Mouse (Mus musculus): ENCODE measurements around the gene Capn1.
A peak's percentile ranks its signal among the peaks of the same experiment; 100 is the strongest.

The Capn1 gene

DNA sequence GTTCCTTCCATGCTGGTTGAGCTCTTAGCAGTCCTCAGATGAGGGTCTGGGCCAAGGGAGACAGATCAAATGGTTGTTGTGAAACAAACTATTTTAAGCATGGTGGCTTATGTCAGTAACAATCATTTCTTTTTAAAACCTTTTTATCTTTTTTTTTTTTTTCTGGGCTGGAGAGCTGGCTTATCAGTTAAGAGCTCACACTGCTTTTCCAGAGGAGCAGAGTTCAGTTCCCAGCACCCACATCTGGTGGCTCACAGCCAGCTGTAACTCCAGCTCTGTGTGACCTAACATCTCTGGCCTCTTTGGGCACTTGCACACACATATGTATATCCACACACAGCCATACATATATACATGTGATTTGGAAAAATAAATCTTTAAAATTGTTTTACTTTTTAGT lies 22.0 kb upstream of the Capn1 start:
- no peak for DNase-seq

DNA sequence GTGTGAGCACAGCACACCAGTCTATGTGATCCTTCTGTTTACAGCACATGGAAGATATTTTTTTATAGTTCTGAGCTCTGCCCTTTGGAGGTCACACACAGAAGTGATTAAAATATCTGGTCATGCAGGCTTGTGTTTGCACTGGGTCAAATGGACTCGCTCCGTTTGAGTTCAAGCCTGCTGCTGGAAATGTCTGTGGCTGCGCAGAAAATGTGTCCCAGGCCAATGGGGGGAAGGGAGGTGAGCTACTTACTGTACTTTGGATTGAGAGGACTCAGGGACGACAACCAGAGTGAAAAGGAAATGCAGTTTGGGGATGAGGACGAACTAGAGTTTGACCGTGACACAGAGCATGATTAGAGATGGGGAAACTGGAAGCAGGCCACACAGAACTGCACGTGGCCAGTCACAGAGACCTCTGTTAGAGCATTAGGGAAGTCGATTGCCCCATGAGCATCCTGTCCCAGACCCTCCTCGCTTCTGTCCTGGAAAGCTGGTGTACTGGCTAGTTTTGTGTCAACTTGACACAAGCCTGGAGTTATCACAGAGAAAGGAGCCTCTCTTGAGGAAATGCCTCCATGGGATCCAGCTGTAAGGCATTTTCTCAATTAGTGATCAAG lies 20.4 kb upstream of the Capn1 start:
- DNase-seq = no peak

DNA sequence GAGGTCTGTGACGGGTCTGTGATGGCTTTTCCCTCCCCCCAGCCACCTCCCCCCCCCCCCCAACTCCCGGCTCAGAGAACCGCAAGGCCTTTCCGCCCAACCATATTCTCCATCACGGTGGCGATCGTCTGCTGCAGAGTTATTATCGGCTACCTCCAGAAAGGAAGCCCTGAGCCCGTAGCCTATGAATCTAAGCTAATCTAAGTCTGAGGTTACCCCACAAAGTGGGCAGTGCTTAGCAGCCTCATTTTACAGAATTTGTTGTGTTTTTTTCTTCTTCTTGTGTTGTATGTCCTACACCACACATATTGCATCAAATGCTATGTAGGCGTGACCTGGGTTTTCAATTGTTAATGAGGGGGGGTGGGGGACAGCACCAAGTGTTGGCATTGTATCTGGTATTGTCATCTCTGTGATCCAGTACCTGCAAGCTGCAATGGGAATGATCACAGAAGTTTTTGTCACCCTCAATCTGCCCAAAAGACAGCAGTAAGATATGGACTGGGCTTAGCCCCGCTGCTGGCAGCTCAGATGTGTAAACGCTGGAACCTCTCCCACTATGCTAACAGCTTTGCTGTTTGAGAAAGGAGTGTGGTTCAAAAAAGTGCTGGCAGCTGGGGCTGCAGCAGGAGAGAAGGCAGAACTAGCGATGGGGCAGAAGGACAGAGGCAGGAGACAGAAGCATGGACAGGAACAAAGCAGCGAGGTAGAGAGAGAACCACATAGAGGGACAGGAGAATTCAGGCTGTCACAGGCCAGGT lies 15.0 kb upstream of the Capn1 start:
- no peak for DNase-seq

DNA sequence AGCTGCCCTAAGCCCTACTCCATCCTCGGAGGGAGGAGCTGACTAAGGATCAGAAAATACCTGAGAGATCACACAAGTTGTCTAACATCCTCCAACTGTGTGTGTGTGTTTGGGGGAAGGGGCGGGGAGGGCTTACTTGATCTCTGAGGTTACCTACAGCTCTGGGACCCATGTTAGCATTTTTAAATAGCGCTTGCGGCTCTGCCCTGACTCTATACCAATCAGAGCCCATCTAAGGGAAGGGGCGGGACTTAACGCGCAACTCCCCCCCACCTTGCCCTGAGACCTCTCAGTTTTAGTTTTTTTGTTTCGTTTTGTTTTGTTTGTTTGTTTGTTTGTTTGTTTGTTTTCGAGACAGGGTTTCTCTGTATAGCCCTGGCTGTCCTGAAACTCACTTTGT lies 13.7 kb upstream of the Capn1 start:
- no peak for DNase-seq

DNA sequence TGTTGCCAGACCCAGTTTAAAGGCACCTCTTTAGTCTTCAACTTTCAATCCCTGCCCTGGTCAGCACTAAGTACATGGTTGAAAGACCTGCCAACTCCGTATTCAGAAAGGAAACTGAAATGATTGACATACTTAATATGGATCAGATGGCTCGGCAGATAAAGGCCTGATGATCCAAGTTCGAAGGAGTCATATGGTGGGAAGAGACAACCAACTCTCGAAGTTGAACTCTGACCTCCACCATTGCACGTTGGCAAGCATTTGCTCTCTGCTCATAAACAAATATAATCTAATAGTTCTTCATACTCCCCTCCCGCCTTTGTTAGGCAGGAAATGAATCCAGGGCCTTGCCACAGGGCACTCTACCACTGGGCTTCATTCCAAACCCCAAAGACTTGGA lies 13.3 kb upstream of the Capn1 start:
- DNase-seq = no peak

DNA sequence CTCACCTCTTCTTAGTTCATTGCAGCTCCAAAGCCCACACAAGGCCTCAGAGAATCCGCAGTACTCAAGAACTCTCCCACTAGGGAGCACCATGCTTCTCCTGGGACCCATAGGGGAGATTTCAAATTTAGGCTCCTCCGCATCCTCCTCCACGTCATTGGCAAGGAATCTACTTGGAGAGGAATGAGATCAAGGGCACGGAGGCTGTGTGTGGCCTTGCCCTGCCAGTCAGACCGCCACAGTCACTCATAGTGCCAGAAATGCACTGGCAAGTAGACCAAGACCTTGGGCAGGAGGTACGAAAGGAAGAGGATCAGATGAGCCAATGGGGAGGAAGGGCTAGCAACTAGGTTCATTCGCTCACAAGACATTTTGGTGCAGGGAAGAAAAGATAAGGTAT lies 8.2 kb upstream of the Capn1 start:
- no peak for DNase-seq

DNA sequence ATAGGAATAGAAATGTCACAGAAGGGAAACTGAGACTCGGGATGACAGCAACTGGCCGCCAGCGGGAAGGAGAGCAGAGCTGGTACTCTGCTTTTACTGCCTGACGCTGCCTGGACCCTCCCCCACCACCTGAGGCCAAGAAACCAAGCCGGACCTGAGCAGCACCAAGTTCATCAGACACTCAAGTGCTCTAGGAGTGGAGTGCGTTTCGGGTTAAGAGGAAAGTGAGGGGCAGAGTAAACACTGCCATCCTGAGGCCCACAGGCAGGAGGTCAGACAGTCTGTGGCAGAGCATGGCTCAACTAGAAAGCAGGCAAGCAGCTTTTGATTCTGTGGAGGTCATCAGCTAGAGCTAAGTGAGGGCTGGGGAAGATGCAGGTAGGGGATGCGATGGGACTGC lies 7.4 kb upstream of the Capn1 start:
- no peak for DNase-seq

DNA sequence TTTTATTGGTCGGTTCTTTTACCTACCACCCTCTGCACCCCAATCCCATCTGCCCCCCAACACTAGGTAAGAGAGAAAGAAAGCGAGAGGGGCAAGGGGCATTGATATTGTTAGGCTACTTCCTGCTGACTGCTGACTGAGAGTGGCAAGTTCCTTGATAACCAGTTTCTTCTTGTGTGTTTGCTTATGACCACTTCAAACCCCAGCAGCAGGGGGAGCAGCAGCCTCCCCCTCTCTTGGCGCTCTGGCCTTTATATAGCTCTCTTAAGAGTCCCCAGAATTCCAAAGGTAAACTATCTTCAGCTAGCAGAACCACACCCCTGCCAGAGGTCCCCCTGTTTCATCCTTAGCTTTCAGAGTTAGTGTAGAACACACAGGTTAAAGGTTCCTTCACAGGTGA lies 4.6 kb upstream of the Capn1 start:
- DNase-seq = no peak

DNA sequence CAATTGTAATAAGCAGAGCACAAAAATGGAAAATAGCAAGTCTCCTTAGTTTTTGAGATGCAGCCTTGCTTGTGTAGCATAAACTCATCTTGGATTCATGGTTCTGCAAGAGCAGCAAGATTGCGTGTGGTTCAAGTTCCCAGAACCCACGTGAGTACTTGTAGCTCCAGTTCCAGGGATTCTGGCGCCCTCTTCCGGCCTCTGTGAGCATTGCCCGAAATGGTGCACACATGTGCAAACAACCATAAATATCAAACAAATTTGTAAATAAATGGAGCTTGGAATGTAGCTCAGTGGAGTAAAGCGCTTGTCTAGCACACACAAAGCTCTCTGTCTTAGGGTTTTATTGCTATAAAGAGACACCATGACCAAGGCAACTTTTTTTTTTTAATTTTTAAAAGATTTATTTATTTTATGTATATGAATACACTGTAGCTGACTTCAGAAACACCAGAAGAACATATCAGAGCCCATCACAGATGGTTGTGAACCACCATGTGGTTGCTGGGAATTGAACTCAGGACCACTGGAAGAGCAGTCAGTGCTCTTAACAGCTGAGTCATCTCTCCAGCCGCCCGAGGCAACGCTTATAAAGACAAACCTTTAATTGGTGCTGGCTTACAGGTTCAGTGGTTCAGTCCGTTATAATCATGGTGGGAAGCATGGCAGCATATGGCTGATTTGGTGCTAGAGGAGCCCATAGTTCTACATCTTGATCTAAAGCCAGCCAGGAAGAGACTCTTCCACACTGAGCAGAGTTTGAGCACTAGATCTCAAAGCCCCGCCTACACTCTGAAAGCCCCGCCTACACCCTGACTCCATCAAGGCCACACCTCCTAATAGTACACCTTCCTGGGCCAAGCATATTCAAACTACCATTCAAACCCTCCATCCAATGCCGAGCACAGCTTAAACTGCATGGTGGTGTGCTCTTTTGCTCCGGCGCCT lies 2.7 kb upstream of the Capn1 start:
- DNase-seq = peak; percentile 94

DNA sequence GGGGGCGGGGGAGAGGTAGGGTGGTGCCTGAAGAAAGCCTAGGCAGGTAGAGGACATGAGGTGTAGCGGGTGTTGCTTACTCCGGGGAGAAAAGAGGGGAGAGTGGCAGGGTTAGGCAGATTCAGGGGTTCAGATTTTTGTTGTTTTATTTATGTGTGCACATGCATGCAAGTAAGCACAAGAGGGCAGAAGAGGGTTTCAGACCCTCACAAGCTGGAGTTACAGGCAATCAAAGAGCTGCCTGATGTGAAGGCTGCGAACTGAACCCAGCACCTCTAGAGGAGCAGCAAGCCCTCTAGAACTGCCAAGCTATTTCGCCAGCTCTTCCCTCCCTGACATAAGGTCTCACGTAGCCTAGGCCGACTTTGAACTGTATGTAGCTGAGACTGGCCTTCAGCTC lies 835 bp upstream of the Capn1 start:
- DNase-seq = no peak

DNA sequence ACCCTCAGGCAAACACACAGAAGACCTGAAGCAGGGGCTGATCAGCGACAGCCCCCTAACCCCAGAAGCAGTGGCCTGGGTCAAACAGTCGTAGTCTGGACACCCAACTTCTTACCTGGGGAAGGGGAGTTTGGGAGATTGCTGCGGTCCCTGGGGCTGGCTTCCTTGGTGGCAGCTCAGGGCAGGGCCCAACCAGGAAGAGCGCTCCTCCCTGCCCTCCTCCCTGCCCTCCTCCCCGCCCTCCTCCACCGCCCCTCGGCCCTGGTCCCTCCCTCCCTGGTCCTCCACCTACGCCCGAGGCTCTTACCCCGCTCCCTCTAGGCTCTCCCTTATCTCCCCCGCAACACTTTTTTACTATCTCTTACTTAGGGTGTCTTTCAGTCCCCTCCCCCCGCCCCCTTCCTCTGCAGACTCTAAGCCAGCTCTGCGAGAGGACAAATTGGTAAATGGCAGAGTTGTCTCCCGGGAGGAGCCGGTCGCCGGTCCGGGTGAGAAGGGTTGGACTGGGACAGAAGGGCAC lies 646 bp downstream of the Capn1 start:
- DNase-seq = peak; percentile 94

DNA sequence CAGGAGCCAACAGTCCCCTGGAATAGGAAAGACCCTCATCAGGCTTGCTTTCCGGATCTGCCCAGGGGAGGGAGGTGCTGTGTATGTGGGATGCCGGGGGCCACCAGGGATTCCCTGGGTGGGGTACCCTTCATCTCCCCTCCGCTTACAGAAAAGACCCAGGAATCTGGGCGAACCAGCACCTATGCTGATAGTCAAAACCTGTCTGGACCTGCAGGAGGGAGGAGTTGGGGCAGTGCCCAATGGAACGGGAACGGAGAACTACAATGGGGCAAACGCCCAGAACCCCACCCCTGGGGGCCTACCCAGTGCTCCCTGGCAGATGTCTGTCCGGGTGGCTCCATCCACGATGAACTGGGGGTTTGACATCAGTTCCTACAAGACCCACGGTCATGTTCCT lies 2.0 kb downstream of the Capn1 start:
- DNase-seq = no peak

DNA sequence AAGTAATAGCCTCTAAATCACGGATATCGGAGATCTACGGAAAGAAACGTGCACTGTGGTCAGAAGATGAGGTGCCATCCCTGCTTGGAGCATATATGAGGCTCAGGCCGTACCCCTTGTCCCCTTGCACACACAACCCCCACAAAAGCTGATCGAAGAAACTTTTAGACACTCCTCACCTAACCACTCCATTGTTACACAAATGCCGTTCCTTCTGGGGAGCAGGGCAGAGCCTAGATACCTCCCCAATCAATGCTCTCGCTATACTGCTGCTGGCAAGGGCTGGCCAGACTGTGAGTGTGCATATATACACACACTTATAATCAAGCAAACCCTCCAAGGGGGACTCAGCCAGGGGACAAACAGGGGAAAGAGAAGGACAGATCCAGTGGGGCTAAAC lies 6.6 kb downstream of the Capn1 start:
- no peak for DNase-seq

DNA sequence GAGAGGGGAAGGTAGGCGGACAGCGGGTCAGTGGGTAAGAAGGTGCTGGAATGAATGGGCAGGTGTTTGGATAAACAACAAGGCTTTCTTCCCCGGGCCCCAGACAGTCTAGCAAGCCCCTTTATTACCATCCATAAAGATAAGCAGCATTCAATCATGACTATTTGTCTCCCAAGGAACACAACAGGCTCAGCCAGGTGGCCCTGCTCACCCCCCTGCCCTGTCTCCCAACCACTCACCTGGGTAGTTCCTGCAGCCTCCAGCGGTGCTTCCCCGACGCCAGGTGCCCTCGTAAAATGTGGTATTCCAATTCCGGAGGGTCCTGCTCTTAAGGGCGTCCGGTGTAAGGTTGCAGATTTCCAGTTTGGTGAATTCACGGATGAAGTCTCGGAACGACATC lies 8.7 kb downstream of the Capn1 start:
- no peak for DNase-seq

DNA sequence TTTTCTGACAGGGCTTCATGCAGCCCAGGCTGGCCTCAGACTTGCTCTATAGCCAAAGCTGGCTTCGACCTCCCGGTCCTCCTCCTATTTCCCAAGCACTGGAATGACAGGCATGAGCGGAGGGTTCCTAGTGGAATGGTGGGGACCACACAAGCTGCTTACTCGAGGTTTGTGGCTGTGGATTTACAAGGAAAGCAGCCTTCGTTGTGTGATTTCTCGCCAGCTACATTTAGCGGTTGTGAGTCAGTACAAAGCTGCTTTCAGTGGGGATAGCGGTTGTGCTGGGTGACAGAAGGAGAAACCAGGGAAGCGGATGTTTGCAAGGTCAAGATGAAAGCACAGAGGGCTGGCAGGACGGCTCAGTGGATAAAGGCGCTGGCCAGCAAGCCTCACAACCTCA lies 10.2 kb downstream of the Capn1 start:
- DNase-seq = no peak

DNA sequence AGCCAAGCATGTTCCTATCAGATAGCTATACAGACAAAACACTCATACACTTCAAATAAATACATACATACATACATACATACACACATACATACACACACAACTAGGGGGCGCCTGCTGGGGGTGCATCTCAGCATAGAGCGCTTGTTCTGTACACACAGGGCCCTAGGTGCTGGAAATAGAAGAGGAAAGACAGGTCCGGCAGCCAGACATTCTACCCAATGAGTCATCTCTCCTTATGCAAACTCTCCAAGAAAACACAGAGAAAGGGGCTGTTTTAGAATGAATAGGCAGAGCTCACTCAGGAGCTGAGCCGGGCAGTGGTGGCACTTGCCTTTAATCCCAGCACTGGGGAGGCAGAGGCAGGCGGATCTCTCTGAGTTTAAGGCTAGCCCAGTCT lies 15.7 kb downstream of the Capn1 start:
- DNase-seq = no peak

DNA sequence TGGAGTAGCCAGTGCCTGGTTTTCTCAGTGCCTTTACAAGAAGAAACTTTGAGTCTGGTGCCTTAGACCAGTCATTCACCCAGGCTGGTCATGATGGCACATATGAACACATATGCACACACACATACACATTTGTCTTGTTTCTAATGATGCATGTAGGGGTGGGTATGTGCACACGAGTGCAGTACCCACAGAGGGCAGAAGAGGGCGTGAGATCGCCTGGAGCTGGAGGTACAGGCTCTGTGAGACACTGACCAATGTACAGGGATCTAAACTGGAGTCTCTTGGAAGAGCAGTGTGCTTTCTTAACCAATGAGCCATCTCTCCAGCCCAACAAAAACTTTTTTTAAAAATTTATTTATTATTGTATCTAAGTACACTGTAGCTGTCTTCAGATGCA lies 17.5 kb downstream of the Capn1 start:
- DNase-seq = peak; percentile 41

DNA sequence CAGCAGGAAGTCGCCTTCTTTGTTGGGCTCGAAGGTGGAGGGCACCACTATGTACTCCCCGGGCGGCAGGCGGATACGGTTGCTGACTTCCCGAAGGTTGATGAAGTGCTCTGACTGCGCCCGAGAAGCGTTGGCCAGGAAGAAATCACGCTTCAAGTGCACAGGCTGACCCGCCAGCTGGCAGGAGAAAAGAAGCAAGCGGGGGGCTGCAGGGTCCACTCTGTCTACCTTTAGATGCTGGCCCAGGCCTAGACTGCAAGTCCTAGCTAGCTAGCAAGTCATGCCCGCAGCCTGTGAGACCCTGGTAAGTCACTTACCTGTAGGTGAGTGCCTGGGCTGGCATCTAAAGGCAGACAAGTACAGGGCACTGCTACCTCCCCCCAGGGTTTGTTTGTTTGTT lies 21.0 kb downstream of the Capn1 start:
- no peak for DNase-seq

DNA sequence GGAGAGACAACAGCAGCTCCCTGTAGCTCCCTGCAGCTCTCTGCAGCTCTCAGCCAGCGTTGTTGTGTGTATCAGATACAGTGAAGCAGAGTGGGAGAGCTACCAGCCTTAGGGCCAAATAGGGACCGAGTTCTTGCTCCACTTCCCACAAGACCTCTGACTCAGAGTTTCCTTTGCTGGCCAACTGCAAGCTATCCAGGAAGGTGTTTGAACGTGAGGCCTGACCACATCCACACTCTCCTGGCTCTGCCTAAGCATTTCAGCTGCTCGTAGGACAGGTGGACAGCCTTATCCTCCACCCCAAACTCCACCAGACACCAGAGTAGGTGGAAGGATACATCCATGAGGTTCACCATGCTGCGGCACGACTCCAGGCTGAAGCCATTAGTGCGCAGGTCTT lies 23.7 kb downstream of the Capn1 start:
- DNase-seq = no peak

DNA sequence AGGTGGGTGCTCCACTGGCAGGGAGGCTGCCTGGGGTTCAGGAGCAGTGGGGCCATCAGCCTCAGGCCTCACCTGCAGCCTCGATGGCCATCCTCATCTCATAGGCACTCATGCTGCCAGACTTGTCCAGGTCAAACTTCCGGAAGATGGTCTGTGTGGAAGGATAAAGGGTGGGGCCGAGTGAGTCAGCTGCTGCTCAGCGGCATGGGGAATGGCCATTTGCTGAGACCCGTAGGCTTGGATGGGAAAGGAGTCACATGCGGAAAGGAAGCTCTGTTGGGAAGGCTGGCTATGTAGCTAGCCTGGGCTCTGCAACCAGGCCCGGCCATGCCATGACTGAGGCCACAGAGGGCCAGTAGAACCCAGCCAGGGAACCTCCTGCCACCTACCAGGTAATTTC lies 24.2 kb downstream of the Capn1 start:
- no peak for DNase-seq

DNA sequence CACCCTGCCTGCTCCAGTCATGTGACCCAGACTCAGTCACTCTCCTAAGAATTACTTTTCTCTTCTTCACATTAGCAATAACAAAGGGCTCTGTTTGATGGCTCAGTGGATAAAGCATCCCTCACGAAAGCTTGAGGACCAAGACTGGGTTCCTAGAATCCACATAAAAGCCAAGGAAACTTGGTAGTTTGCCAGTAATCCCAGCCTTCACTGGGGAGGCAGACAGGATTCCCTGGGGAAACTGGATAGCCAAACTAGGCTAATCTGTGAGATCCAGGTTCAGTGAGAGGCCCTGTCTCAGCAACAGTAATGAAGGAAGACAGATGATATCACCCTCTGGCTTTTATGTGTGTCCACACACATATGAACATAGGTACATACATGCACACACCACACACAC lies 24.8 kb downstream of the Capn1 start:
- no peak for DNase-seq

DNA sequence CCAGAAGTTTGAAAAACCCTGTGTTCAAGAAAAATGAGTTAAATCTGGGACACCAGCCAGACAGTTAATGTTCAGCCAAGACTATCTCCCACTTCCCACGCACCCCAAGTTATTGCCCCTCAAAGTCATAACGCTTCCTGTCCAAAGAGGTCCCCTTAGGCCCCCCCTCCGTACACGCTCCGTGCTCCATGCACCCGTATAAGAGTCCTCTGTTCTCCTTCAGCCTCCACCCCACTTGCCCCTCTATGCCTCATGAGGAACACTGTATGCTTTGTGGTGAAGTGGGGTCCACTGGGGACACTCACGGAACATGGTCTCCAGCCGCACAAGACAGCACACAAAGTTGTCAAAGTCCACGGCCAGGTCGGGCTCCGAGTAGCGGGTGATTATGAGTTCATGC lies 25.7 kb downstream of the Capn1 start:
- no peak for DNase-seq

DNA sequence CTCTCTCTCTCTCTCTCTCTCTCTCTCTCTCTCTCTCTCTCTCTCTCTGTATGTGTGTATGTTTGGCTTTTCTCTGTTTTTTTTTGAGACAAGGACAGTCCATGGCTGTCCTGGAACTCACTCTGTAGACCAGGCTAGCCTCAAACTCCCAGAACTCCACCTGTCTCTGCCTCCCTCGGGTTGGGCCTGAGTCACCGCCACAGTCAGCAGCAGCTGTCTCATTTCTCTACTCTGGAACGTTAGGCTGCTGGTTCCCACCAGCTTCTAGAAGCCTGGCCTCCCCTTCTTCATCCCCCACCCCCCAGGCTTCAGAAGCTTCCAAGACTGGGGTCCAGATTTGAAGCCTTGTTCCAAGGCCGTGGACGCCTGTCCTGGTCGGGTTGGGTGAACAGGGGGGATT lies 26.1 kb downstream of the Capn1 start:
- no peak for DNase-seq

All from liver (tissue).